Mouse (Mus musculus) heart, adult 2 months (tissue): ENCODE measurements at regions not wholly inside any gene's neighbourhood (a gene's known extent, or its start where the extent isn't known, plus 50 kb on each side); places are given as distances from the start of the nearest gene placed in this dataset.

Source experiments
- DNase-seq, 2 experiments: peaks; one replicate each; pipeline ENCODE4 v3.0.0; 2021
- H3K27ac ChIP-seq: fragments of 200-600 bp; 2 replicates; pipeline ENCODE4 v1.8.1; 2022
- H3K27me3 ChIP-seq: fragments of 200-500 bp; 2 replicates; pipeline ENCODE4 v1.6.1; 2012; ENCODE audit warnings: mild to moderate bottlenecking, low read length, inconsistent platforms, mixed read lengths; ENCODE audit not compliant: control insufficient read depth, insufficient read depth
- H3K36me3 ChIP-seq: fragments of 200-500 bp; 2 replicates; pipeline ENCODE4 v1.6.1; 2012; ENCODE audit warnings: low read length, inconsistent platforms; ENCODE audit not compliant: control insufficient read depth, insufficient read depth
- H3K4me1 ChIP-seq: fragments of 200-500 bp; 2 replicates; pipeline ENCODE4 v1.6.1; 2011; ENCODE audit warnings: low read length; ENCODE audit not compliant: control insufficient read depth, insufficient read depth
- H3K4me3 ChIP-seq: fragments of 200-600 bp; 2 replicates; pipeline ENCODE4 v1.8.1; 2022
- H3K79me2 ChIP-seq: fragments of 200-500 bp; replicated peaks from 2 replicates; pipeline ENCODE4 v1.6.1; 2012; ENCODE audit warnings: mild to moderate bottlenecking, inconsistent platforms, low read length, moderate library complexity, mixed read lengths; ENCODE audit not compliant: control insufficient read depth, insufficient read depth
- H3K9ac ChIP-seq: fragments of 200-500 bp; 2 replicates; pipeline ENCODE4 v1.6.1; 2012; ENCODE audit warnings: low read depth, mild to moderate bottlenecking, control low read depth, inconsistent platforms, low read length, mixed read lengths
- CTCF ChIP-seq: fragments of 200-600 bp; IDR thresholded peaks from 2 replicates; pipeline ENCODE4 v1.8.1; 2022; ENCODE audit warnings: antibody characterized with exemption, mild to moderate bottlenecking, moderate library complexity
- EP300 ChIP-seq: fragments of 200-500 bp; IDR thresholded peaks from 2 replicates; pipeline ENCODE4 v1.6.1; 2011; ENCODE audit warnings: low read depth, low read length, control low read depth; ENCODE audit not compliant: insufficient read depth
- POLR2A ChIP-seq: fragments of 200-500 bp; IDR thresholded peaks from 2 replicates; pipeline ENCODE4 v1.6.1; 2011; ENCODE audit warnings: mild to moderate bottlenecking, low read depth, low read length, control low read depth; ENCODE audit not compliant: insufficient read depth
- WGBS: fragments of 180-500 bp; shearing (Covaris S2); methylation state at CpG from one replicate; pipeline ENCODE4 v1.1.7; 2018; 5-methylcytosine and 5-hydroxymethylcytosine counted together
- intact Hi-C: fragments of 180-260 bp; cut with DNase I; formaldehyde crosslinking; loops from one replicate; pipeline ENCODE4 v1.15.1; 2025

DNA sequence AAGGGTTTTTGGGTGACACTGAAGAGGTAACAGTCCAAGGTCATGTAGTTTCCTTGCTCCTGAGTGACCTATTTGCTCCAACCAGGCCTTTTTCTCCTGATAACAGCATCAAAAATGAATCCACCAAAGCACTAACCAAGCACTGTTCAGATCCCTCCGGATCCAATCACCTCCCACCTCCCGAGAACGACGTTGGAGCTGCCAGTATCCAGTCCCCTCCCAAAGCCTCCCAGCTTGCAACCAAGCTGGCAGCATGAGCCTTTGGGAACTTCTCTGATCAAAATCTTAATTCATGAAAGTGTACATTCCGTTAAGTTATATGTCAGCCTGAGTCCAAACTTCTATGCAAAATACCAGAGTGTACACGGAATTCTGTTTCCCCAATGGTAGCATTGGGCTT, 126.3 kb downstream of the Efnb2 start:
- WGBS = 50% methylated on average over 6 of the region's 6 CpGs
- TF ChIP-seq EP300 (no peak), POLR2A (no peak), CTCF (no peak)
- intact Hi-C loops = no loop called here

DNA sequence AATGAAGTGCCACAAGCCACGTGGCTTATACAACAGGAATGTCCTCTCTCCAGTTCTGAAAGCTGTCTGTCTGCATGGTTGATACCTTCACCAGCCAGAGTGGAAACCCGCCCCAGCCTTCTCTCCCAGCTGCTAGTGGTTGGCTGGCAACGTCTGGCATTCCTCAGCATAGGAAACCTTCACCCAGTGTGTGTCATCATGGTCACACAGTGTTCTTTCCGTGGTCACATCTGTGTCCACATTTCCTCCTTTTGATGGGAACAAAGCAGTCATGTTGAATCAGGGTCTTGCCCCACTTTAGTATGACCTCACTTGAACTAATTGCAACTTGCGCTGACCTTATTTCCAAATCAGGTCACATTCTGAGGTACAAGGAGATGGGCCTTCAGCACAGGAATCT, 128.1 kb downstream of the Efnb2 start:
- Histone ChIP-seq H3K4me1 (no peaks in the 10 kb centered on the region), H3K27me3 (no peaks in the 10 kb centered on the region), H3K79me2 (no peaks in the 10 kb centered on the region), H3K4me3 (no peak overlapping the region), H3K27ac (no peak overlapping the region), H3K9ac (no peak overlapping the region), H3K36me3 (no peaks in the 10 kb centered on the region)
- no peak for DNase-seq
- TF ChIP-seq EP300 (no peak), POLR2A (no peak), CTCF (no peak)
- 77% methylated on average over 5 of the region's 5 CpGs for WGBS
- intact Hi-C loops = no loop called here

More for the DNA sequence above, 126.3 kb downstream of the Efnb2 start:
- no peak overlapping the region for H3K9ac ChIP-seq
- no peaks in the 10 kb centered on the region for H3K4me1 ChIP-seq
- H3K27ac ChIP-seq = no peak overlapping the region
- H3K4me3 ChIP-seq = no peak overlapping the region
- no peaks in the 10 kb centered on the region for H3K27me3 ChIP-seq
- DNase-seq = no peak
- H3K36me3 ChIP-seq = no peaks in the 10 kb centered on the region
- no peaks in the 10 kb centered on the region for H3K79me2 ChIP-seq

DNA sequence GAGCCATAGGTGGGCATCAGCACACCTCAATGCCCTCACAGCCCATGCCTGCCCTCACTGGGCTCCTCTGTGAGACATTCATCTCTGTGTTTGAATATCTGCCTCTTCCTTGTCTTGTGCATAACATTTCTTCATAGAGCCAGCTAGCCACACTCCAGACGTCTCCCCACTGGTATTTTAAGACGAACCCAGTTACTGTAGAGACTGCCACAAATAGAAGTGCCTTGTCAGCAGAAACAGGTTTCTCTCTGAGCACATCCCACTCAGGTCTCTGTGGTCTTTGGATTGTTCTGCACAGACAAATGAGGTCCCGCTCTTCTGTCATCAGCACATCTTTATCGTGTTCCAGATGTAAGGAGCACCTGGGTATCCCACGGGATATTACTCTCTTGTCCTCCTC, 130.5 kb downstream of the Efnb2 start:
- WGBS = 67% methylated on average over 5 of the region's 5 CpGs
- Histone ChIP-seq H3K79me2 (no peaks in the 10 kb centered on the region), H3K9ac (no peak overlapping the region), H3K4me1 (no peaks in the 10 kb centered on the region), H3K4me3 (no peak overlapping the region), H3K27ac (no peak overlapping the region), H3K27me3 (no peaks in the 10 kb centered on the region), H3K36me3 (no peaks in the 10 kb centered on the region)
- DNase-seq = no peak
- intact Hi-C loops = no loop called here
- TF ChIP-seq EP300 (no peak), CTCF (no peak), POLR2A (no peak)

DNA sequence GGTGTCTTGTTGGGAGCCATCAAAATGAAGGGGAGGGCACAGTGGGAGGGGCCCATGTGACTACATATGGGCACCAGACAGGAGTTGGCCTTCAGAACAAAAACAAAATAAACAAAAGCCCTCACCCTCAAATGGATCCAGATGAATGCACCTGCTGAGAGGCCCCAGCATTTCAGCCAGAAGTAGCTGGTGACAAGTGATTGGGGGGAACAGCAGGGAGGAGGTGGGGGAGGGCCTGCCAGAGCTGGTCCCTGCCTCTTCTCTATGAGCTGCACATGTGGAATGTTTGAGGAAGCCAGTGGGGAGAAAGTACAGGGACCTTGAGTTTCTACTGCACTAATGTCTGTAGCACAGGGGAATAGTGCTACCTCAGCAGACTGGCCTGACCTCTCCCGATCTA, 139.5 kb downstream of the Efnb2 start:
- 88% methylated on average over 1 of the region's 1 CpGs for WGBS
- intact Hi-C loops = no loop called here
- TF ChIP-seq CTCF (no peak), EP300 (no peak), POLR2A (no peak)
- Histone ChIP-seq H3K27me3 (no peaks in the 10 kb centered on the region), H3K4me1 (no peaks in the 10 kb centered on the region), H3K9ac (no peak overlapping the region), H3K79me2 (no peaks in the 10 kb centered on the region), H3K36me3 (no peaks in the 10 kb centered on the region), H3K27ac (no peak overlapping the region), H3K4me3 (no peak overlapping the region)
- DNase-seq = no peak

DNA sequence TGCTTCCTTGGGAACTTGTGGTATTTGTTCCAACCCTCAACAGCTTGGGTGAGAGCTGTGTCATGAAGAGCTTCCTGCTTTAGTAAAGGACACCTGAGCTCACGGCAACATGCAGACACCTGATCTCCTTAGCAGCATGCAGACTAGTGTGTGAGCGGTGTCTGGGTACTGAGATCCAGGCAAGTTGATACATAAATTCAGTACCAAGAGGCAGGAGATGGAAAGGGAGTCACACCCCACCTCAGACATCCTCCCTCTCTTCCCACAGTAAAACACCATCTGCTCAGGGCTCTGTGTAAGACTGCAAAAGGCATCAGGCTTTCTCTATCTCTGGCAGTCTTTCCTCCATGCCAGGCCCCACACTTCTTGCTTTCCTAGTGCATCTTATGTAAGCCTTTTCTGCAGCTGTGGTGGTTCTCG, 141.3 kb downstream of the Efnb2 start:
- no peaks in the 10 kb centered on the region for H3K4me1 ChIP-seq

DNA sequence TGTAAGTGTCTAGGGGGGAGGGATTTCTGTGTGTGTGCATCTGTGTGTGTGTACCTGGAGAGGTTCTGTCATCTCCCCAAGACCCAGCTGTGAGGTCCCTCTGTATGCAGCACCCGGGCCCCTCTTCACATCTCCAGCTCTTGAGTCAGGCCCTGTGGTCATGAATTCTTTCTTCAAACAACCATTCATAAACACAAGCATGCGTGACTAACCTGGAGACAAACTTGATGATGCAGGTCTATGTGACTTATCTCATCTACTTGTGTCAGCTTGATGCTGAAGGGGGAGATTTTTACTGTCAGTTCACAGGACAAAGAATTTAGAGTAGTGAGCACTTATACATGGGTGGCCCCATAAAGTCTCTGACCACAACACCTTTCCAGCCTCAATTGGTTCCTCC, 143.4 kb downstream of the Efnb2 start:
- Histone ChIP-seq H3K79me2 (no peaks in the 10 kb centered on the region), H3K36me3 (no peaks in the 10 kb centered on the region), H3K9ac (no peak overlapping the region), H3K4me1 (no peaks in the 10 kb centered on the region), H3K27me3 (no peaks in the 10 kb centered on the region), H3K27ac (no peak overlapping the region), H3K4me3 (no peak overlapping the region)
- TF ChIP-seq CTCF (no peak), EP300 (no peak), POLR2A (no peak)
- WGBS = 87% methylated on average over 2 of the region's 2 CpGs
- DNase-seq = no peak
- intact Hi-C loops = no loop called here

More for the DNA sequence above, 141.3 kb downstream of the Efnb2 start:
- intact Hi-C loops = no loop called here
- TF ChIP-seq POLR2A (no peak), CTCF (no peak), EP300 (no peak)
- H3K27me3 ChIP-seq = no peaks in the 10 kb centered on the region
- no peaks in the 10 kb centered on the region for H3K79me2 ChIP-seq
- WGBS = 94% methylated on average over 3 of the region's 3 CpGs
- no peak for DNase-seq
- H3K9ac ChIP-seq = no peak overlapping the region
- no peak overlapping the region for H3K27ac ChIP-seq
- H3K36me3 ChIP-seq = no peaks in the 10 kb centered on the region
- H3K4me3 ChIP-seq = no peak overlapping the region
